Mouse (Mus musculus): ENCODE data around the gene Ninj1. TPM values are rescaled to one million over a fixed set of nuclear protein-coding genes. Genes with fewer than 3 reads are reported as not detected.

Ninj1 gene
- polyA plus RNA-seq, 1 experiment, result 87.5 TPM

DNA sequence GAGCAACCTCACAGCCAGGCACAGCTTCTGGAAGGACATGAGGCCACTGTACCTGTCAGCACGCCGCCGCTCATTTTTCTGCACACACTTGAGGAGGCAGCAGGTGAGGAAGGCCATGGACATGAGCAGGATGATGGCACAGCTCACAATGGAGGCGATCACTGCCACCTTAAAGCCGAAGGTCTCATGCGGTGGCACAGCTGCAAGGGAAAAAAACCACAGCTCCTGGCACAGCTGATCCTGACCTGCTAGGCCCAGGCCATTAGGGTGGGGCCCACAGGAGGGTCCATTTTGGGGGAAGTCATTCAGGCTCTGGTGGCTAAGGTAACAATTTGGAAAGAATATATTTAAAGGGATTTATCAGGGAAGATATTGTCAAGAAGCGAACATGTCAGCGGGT, 51.5 kb downstream of the Ninj1 start:
- H3K4me3 ChIP-seq (replicated peaks; ENCODE audit: insufficient read depth, low read depth, low read length), result no peak overlapping the region
- H3K27me3 ChIP-seq (ENCODE audit: control insufficient read depth, insufficient read depth, low read length), result no peaks in the 10 kb centered on the region
- no peak overlapping the region for H3K27ac ChIP-seq (ENCODE audit: insufficient read depth, low read length)
- TF ChIP-seq POLR2A (IDR thresholded peaks at IDR 0.05; ENCODE audit: borderline replicate concordance, insufficient read depth, low read length), result no peak
- WGBS, result 95% methylated on average over 8 of the region's 8 CpGs
- H3K4me1 ChIP-seq (ENCODE audit: control insufficient read depth, insufficient read depth, low read length), result no peaks in the 10 kb centered on the region
- no peak for DNase-seq

- no peak overlapping the region for H3K4me3 ChIP-seq (replicated peaks; ENCODE audit: insufficient read depth, low read depth, low read length)
- no peaks in the 10 kb centered on the region for H3K4me1 ChIP-seq (ENCODE audit: control insufficient read depth, insufficient read depth, low read length)
- no peak overlapping the region for H3K27ac ChIP-seq (ENCODE audit: insufficient read depth, low read length)
- no peaks in the 10 kb centered on the region for H3K27me3 ChIP-seq (ENCODE audit: control insufficient read depth, insufficient read depth, low read length)
- no peak for TF ChIP-seq CTCF (IDR thresholded peaks at IDR 0.05; ENCODE audit: borderline replicate concordance, insufficient read depth, low read depth, low read length)
- no peak for TF ChIP-seq POLR2A (IDR thresholded peaks at IDR 0.05; ENCODE audit: borderline replicate concordance, insufficient read depth, low read length)
- WGBS, result 88% methylated on average over 9 of the region's 9 CpGs
- no peak for DNase-seq
These were observed 55.2 kb downstream of the Ninj1 start for GRCm38 (mm10) chr13:49242321-49243065.

GRCm38 (mm10) chr13:49243492-49243891, 56.2 kb downstream of the Ninj1 start:
- TF ChIP-seq POLR2A (IDR thresholded peaks at IDR 0.05; ENCODE audit: borderline replicate concordance, insufficient read depth, low read length), result no peak
- TF ChIP-seq CTCF (IDR thresholded peaks at IDR 0.05; ENCODE audit: borderline replicate concordance, insufficient read depth, low read depth, low read length), result no peak
- H3K4me1 ChIP-seq (ENCODE audit: control insufficient read depth, insufficient read depth, low read length), result no peaks in the 10 kb centered on the region
- no peak overlapping the region for H3K4me3 ChIP-seq (replicated peaks; ENCODE audit: insufficient read depth, low read depth, low read length)
- H3K27ac ChIP-seq (ENCODE audit: insufficient read depth, low read length), result no peak overlapping the region
- WGBS, result 82% methylated on average over 2 of the region's 2 CpGs
- no peaks in the 10 kb centered on the region for H3K27me3 ChIP-seq (ENCODE audit: control insufficient read depth, insufficient read depth, low read length)
- DNase-seq, result no peak

- no peak for DNase-seq
- Histone ChIP-seq H3K27ac (ENCODE audit: insufficient read depth, low read length) (no peak overlapping the region), H3K27me3 (ENCODE audit: control insufficient read depth, insufficient read depth, low read length) (no peaks in the 10 kb centered on the region), H3K4me3 (replicated peaks; ENCODE audit: insufficient read depth, low read depth, low read length) (no peak overlapping the region), H3K4me1 (ENCODE audit: control insufficient read depth, insufficient read depth, low read length) (no peaks in the 10 kb centered on the region)
- TF ChIP-seq POLR2A (IDR thresholded peaks at IDR 0.05; ENCODE audit: borderline replicate concordance, insufficient read depth, low read length), result no peak
- no peak for TF ChIP-seq CTCF (IDR thresholded peaks at IDR 0.05; ENCODE audit: borderline replicate concordance, insufficient read depth, low read depth, low read length)
- 57% methylated on average over 4 of the region's 4 CpGs for WGBS
These were observed 58.0 kb downstream of the Ninj1 start for GRCm38 (mm10) chr13:49245251-49245650.

Other genes with a start within 250 kb of the Ninj1 start
- 64.4 and 69.2 TPM in 2 replicates for gene Fam120a, start 219.5 kb upstream of the Ninj1 start, polyA plus RNA-seq (2012; rRNA removed)
- gene Wnk2, start 39.5 kb upstream of the Ninj1 start, polyA plus RNA-seq (2012; rRNA removed), result 73.2 and 78.3 TPM in 2 replicates
- gene Card19, start 28.6 kb downstream of the Ninj1 start, polyA plus RNA-seq (2012; rRNA removed), result 53.3 and 57.1 TPM in 2 replicates
- 1.1 and 1.2 TPM in 2 replicates for gene Susd3, start 61.2 kb downstream of the Ninj1 start, polyA plus RNA-seq (2012; rRNA removed)
- 13.7 and 13.8 TPM in 2 replicates for gene Fgd3, start 132.8 kb downstream of the Ninj1 start, polyA plus RNA-seq (2012; rRNA removed)
- 50.6 and 50.7 TPM in 2 replicates for gene Bicd2, start 154.1 kb downstream of the Ninj1 start, polyA plus RNA-seq (2012; rRNA removed)
- gene Ippk, start 233.8 kb downstream of the Ninj1 start, polyA plus RNA-seq (2012; rRNA removed), result 11.3 and 12.8 TPM in 2 replicates

All from cerebellum, adult 2 months (tissue).